Mouse (Mus musculus) CD4-positive, CD25-positive, alpha-beta regulatory T cell, adult 9 weeks (primary cell): ENCODE results near the gene Cyp4a12a. TPM values are rescaled to one million over a fixed set of nuclear protein-coding genes. Genes with fewer than 3 reads are reported as not detected.

Experiments
- polyA plus RNA-seq: library from polyadenylated mRNA; unstranded; fragments of 100-300 nt; shearing (Covaris generic); gene quantifications from one replicate; pipeline ENCODE4 v1.2.1, GENCODE M21; 2017

Cyp4a12a gene
- not detected for polyA plus RNA-seq

DNA sequence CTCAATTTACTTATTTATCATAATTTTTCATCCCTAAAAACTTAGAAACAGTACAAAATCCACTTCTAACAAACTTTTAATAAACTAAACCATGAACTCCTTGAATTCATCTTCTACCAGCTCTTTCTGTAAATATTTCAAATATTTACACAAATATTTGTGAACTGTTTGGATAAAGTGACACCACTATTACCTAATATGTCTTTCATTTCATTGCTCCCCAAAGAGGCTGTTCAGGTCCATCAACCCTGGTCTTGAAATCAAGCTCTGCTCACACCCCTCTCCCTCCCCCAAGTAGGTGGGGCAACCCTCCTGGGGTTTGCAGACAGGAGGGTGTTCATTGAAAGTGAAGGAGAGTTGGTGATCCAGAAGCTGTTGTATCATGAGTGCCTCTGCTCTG, at the start of gene Cyp4a12a:
Cyp4a12a (plus strand) TSS at position 301 of the 400 bp plus-strand sequence.

Other genes starting within 250 kb of the Cyp4a12a start
- not detected for gene Tal1, start 242.6 kb upstream of the Cyp4a12a start, polyA plus RNA-seq
- 28.7 TPM for gene Pdzk1ip1, start 210.3 kb upstream of the Cyp4a12a start, polyA plus RNA-seq
- not detected for gene Cyp4x1, start 164.8 kb upstream of the Cyp4a12a start, polyA plus RNA-seq
- gene Cyp4a29, start 57.0 kb upstream of the Cyp4a12a start, polyA plus RNA-seq = not detected
- gene Cyp4a12b, start 112.6 kb downstream of the Cyp4a12a start, polyA plus RNA-seq = not detected
- not detected for gene Cyp4a30b, start 153.6 kb downstream of the Cyp4a12a start, polyA plus RNA-seq
- not detected for gene Cyp4a14, start 197.1 kb downstream of the Cyp4a12a start, polyA plus RNA-seq
- gene Cyp4a10, start 219.2 kb downstream of the Cyp4a12a start, polyA plus RNA-seq = not detected